Mouse (Mus musculus): ENCODE measurements at regions not wholly inside any gene's neighbourhood (a gene's known extent, or its start where the extent isn't known, plus 50 kb on each side); places are given as distances from the start of the nearest gene placed in this dataset.

DNA sequence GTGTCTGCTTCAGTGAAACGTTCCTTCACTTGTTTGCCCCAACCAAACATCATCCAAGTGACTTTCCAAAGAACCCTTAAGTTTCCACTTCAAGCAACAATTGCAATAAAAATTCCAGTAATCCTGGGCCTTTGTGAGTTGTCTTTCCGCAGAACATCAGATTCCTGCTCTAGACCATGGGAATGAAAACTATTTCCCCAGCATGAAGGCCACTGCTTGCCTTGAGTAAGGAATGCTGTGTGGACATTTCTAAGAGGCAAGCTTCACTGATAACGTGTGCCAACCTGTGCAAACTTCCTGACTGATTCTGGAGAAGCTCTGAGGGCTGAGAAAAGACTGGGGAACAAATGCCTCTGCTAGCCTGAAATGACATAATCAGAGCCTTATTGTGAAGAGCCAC lies 214.7 kb downstream of the Lyplal1 start:
- TF ChIP-seq CTCF (IDR thresholded peaks at IDR 0.05; ENCODE audit: insufficient read depth, low read length) (no peak), POLR2A (IDR thresholded peaks at IDR 0.05; ENCODE audit: borderline replicate concordance, extremely low read depth, low read depth, low read length) (no peak)
